Mouse (Mus musculus): Measurements from ENCODE around the gene 4930522H14Rik. TPM values are rescaled to one million over a fixed set of nuclear protein-coding genes. Genes with fewer than 3 reads are reported as not detected.

The 4930522H14Rik gene
- total and polyA plus RNA-seq, 2 experiments from 2014 or later: not detected

DNA sequence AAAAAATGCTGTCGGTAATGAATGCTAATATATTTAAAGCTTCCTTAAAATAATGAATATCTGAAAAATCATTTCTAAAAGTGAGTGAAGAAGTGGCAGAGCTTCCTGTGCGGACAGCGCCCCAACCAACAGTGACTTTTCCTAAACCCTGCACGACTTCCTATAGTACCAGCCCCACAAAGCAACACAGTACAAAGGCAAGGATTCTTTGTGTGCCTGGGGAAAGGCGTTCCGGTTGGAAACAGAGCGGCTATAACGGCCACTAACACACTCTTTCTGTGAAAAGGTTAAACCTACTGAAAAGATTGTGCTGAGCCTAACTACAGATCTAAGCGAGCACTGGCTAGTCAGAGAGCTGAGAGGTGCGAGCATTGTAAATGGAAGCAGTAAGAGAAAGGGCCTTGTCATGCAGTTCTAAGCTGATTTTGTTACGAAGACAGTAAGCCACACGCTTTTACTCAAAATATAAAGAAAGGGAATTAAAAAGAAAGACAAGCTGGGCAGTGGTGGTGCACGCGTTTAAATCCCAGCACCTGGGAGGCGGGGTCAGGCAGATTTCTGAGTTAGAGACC lies 766 bp downstream of the 4930522H14Rik start:
- H3K4me2 ChIP-seq (ENCODE audit: low read depth, low read length): no peak overlapping the region
- no peaks in the 10 kb centered on the region for H3K9me3 ChIP-seq (replicated peaks; ENCODE audit: control insufficient read depth, low read length)
- H3K27me3 ChIP-seq (ENCODE audit: control insufficient read depth, insufficient read depth, low read length): no peaks in the 10 kb centered on the region
- ATAC-seq (ENCODE audit: insufficient read depth, low read depth): no peak
- no peaks in the 10 kb centered on the region for H3K4me1 ChIP-seq (ENCODE audit: control insufficient read depth, insufficient read depth)
- no peak overlapping the region for H3K4me3 ChIP-seq (ENCODE audit: low read depth, low read length)
- WGBS: 75% methylated on average over 15 of the region's 15 CpGs
- no peak for TF ChIP-seq EP300 (IDR thresholded peaks at IDR 0.05; ENCODE audit: low read depth)
- no peak overlapping the region for H3K27ac ChIP-seq (ENCODE audit: low read depth)
- no peaks in the 10 kb centered on the region for H3K36me3 ChIP-seq (replicated peaks; ENCODE audit: control insufficient read depth, insufficient read depth, low read length)
- H3K9ac ChIP-seq (replicated peaks; ENCODE audit: low read depth, low read length): no peak overlapping the region
- DNase-seq (ENCODE audit: low spot score): no peak

DNA sequence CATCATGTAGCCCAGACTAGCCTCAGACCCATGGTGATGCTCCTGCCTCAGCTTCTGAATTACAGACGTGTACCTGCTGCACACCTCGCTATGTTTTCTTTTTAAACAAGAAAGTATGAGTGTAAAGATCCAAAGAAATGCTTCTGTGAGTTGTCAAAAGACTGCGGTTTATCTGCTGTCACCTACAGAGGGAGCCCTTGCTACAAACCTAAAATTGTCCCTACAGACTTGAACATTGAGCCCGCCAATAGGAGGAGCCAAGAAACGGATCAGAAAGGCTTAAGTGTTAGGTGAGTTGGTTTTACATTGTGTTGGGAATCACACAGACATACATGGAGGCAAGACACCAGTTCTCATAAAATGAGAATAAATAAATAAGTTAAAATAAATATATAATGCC lies 26.2 kb downstream of the 4930522H14Rik start:
- H3K9ac ChIP-seq (replicated peaks; ENCODE audit: low read depth, low read length): no peak overlapping the region
- H3K36me3 ChIP-seq (replicated peaks; ENCODE audit: control insufficient read depth, insufficient read depth, low read length): no peaks in the 10 kb centered on the region
- DNase-seq (ENCODE audit: low spot score) (peak; percentile 65), ATAC-seq (ENCODE audit: insufficient read depth, low read depth) (no peak)
- H3K4me3 ChIP-seq (ENCODE audit: low read depth, low read length): no peak overlapping the region
- 5% methylated on average over 5 of the region's 5 CpGs for WGBS
- no peak overlapping the region for H3K27ac ChIP-seq (ENCODE audit: low read depth)
- no peaks in the 10 kb centered on the region for H3K27me3 ChIP-seq (ENCODE audit: control insufficient read depth, insufficient read depth, low read length)
- TF ChIP-seq CTCF (IDR thresholded peaks at IDR 0.05; ENCODE audit: low read depth): peak; percentile 82
- TF ChIP-seq EP300 (IDR thresholded peaks at IDR 0.05; ENCODE audit: low read depth): no peak
- H3K9me3 ChIP-seq (replicated peaks; ENCODE audit: control insufficient read depth, low read length): no peaks in the 10 kb centered on the region
- no peak overlapping the region for H3K4me2 ChIP-seq (ENCODE audit: low read depth, low read length)
- H3K4me1 ChIP-seq (ENCODE audit: control insufficient read depth, insufficient read depth): no peaks in the 10 kb centered on the region

DNA sequence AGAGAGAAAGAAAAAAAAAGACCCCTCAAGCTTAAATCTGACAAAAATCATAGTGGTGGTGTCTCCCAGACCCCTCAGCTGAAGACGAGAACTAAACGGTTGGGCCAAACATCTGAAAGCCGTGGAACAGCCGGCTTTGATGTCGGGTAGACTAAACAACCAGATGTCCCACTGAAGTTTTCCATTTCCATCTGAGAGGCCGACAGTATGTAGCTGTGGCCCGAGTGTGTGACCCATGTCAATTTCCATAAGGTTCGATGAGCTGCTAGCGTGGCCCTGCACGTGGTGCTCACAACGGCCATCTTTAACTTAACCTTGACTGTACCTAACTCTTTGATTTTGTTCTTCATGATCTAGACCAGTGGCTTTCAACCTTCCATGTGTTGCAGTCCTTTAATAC lies 32.6 kb downstream of the 4930522H14Rik start:
- H3K4me3 ChIP-seq (ENCODE audit: low read depth, low read length): no peak overlapping the region
- H3K27me3 ChIP-seq (ENCODE audit: control insufficient read depth, insufficient read depth, low read length): no peaks in the 10 kb centered on the region
- no peaks in the 10 kb centered on the region for H3K9me3 ChIP-seq (replicated peaks; ENCODE audit: control insufficient read depth, low read length)
- no peak overlapping the region for H3K27ac ChIP-seq (ENCODE audit: low read depth)
- ATAC-seq (ENCODE audit: insufficient read depth, low read depth): no peak
- no peak overlapping the region for H3K9ac ChIP-seq (replicated peaks; ENCODE audit: low read depth, low read length)
- WGBS: 67% methylated on average over 11 of the region's 11 CpGs
- no peak overlapping the region for H3K4me2 ChIP-seq (ENCODE audit: low read depth, low read length)
- H3K4me1 ChIP-seq (ENCODE audit: control insufficient read depth, insufficient read depth): no peaks in the 10 kb centered on the region
- H3K36me3 ChIP-seq (replicated peaks; ENCODE audit: control insufficient read depth, insufficient read depth, low read length): no peaks in the 10 kb centered on the region
- no peak for TF ChIP-seq EP300 (IDR thresholded peaks at IDR 0.05; ENCODE audit: low read depth)
- TF ChIP-seq CTCF (IDR thresholded peaks at IDR 0.05; ENCODE audit: low read depth): no peak
- no peak for DNase-seq (ENCODE audit: low spot score)

DNA sequence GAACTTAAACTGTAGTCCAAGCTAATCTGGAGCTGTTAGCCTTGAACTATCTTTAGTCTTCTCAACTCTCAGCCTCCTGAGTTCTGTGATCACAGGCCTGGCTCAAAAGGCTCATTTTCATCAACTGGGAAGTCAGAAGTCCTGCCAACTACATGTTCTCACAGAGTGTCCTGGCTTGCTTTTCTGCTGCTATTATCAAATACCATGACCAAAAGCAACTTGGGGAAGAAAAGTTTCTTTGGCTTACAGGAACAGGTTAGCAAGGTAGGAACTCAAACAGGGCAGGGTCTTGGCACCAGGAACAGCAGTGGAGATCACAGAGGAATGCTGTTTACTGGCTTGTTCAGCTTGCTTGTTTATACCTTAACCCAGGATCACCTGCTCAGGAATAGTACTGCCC lies 37.5 kb downstream of the 4930522H14Rik start:
- Histone ChIP-seq H3K4me3 (ENCODE audit: low read depth, low read length) (no peak overlapping the region), H3K4me1 (ENCODE audit: control insufficient read depth, insufficient read depth) (no peaks in the 10 kb centered on the region), H3K4me2 (ENCODE audit: low read depth, low read length) (no peak overlapping the region), H3K9me3 (replicated peaks; ENCODE audit: control insufficient read depth, low read length) (no peaks in the 10 kb centered on the region), H3K27me3 (ENCODE audit: control insufficient read depth, insufficient read depth, low read length) (no peaks in the 10 kb centered on the region), H3K36me3 (replicated peaks; ENCODE audit: control insufficient read depth, insufficient read depth, low read length) (no peaks in the 10 kb centered on the region), H3K27ac (ENCODE audit: low read depth) (no peak overlapping the region), H3K9ac (replicated peaks; ENCODE audit: low read depth, low read length) (no peak overlapping the region)
- no peak for ATAC-seq (ENCODE audit: insufficient read depth, low read depth)
- no peak for DNase-seq (ENCODE audit: low spot score)
- no peak for TF ChIP-seq CTCF (IDR thresholded peaks at IDR 0.05; ENCODE audit: low read depth)
- no peak for TF ChIP-seq EP300 (IDR thresholded peaks at IDR 0.05; ENCODE audit: low read depth)

DNA sequence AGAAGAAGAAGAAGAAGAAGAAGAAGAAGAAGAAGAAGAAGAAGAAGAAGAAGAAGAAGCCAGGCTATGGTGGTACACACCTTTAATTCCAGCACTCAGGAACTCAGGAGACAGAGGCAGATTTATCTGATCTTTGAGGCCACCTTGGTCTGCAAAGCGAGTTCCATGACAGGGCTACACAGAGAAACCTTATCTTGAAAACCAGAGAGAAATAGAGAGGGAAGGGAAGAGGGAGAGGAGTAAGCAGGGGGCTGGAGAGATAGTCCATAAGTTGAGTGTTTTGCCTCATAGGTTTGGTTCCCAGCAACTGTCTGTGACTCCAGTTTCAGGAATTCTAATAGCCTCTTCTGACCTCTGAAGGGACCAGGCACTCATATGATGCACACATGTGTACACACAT lies 42.3 kb downstream of the 4930522H14Rik start:
- DNase-seq (ENCODE audit: low spot score) (no peak), ATAC-seq (ENCODE audit: insufficient read depth, low read depth) (no peak)
- H3K36me3 ChIP-seq (replicated peaks; ENCODE audit: control insufficient read depth, insufficient read depth, low read length): no peaks in the 10 kb centered on the region
- H3K9ac ChIP-seq (replicated peaks; ENCODE audit: low read depth, low read length): no peak overlapping the region
- no peaks in the 10 kb centered on the region for H3K9me3 ChIP-seq (replicated peaks; ENCODE audit: control insufficient read depth, low read length)
- 39% methylated on average over 1 of the region's 1 CpGs for WGBS
- no peak overlapping the region for H3K4me3 ChIP-seq (ENCODE audit: low read depth, low read length)
- no peak overlapping the region for H3K27ac ChIP-seq (ENCODE audit: low read depth)
- TF ChIP-seq EP300 (IDR thresholded peaks at IDR 0.05; ENCODE audit: low read depth) (no peak), CTCF (IDR thresholded peaks at IDR 0.05; ENCODE audit: low read depth) (no peak)
- H3K27me3 ChIP-seq (ENCODE audit: control insufficient read depth, insufficient read depth, low read length): no peaks in the 10 kb centered on the region
- H3K4me1 ChIP-seq (ENCODE audit: control insufficient read depth, insufficient read depth): no peaks in the 10 kb centered on the region
- no peak overlapping the region for H3K4me2 ChIP-seq (ENCODE audit: low read depth, low read length)

DNA sequence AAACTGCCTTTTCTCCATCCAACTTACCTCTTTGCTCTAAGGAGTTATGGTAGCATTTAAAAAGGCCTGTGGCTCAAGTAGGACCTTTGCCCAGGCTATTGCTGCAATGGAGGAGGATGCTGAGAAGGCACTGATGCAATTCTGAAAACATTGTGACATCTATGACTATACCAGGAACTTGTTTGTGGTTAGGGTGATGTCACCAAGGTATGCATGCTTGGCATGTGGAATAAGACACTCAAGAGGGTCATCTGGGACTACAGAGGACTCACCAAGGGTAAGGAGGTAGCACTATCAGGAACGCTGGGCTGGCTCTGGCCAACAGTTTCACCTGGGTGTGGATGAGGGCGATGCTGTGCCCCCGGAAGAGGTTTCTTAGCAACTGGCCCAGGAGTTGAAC lies 46.5 kb downstream of the 4930522H14Rik start, which contains the start of gene Rnf11:
Gene Rnf11 (minus strand): TSS at position 108 of the 400 bp plus-strand sequence.
- Histone ChIP-seq H3K9me3 (replicated peaks; ENCODE audit: control insufficient read depth, low read length) (no peaks in the 10 kb centered on the region), H3K9ac (replicated peaks; ENCODE audit: low read depth, low read length) (no peak within 1 kb of the TSS), H3K4me3 (ENCODE audit: low read depth, low read length) (no peak within 1 kb of the TSS), H3K4me1 (ENCODE audit: control insufficient read depth, insufficient read depth) (no peaks in the 10 kb centered on the region), H3K36me3 (replicated peaks; ENCODE audit: control insufficient read depth, insufficient read depth, low read length) (no peaks in the 10 kb centered on the region), H3K27ac (ENCODE audit: low read depth) (no peak within 1 kb of the TSS), H3K27me3 (ENCODE audit: control insufficient read depth, insufficient read depth, low read length) (no peaks in the 10 kb centered on the region), H3K4me2 (ENCODE audit: low read depth, low read length) (no peak within 1 kb of the TSS)
- 69% methylated on average over 3 of the region's 3 CpGs for WGBS
- no peak for DNase-seq (ENCODE audit: low spot score)
- TF ChIP-seq EP300 (IDR thresholded peaks at IDR 0.05; ENCODE audit: low read depth) (no peak), CTCF (IDR thresholded peaks at IDR 0.05; ENCODE audit: low read depth) (no peak)
- no peak for ATAC-seq (ENCODE audit: insufficient read depth, low read depth)
